Mouse (Mus musculus): ENCODE results near the gene Cisd1.

GRCm38 (mm10) chr10:71316497-71316896 lies 28.3 kb downstream of the Cisd1 start:
- TF ChIP-seq CTCF (conservative IDR thresholded peaks at IDR 0.05 in 1 of 2, IDR thresholded peaks at IDR 0.05 in 1 of 2; ENCODE audit: low read depth in 2 of 2, low read length in 2 of 2) (no peak), POLR2AphosphoS2 (IDR thresholded peaks at IDR 0.05; ENCODE audit: low read depth, low read length) (no peak), USF1 (IDR thresholded peaks at IDR 0.05; ENCODE audit: low read depth, low read length) (no peak), MYC (IDR thresholded peaks at IDR 0.05; ENCODE audit: low read depth, low read length) (no peak)

Data from CH12.LX (cell line).